Mouse (Mus musculus) neutrophil, adult 5-6 weeks (primary cell): ENCODE measurements around the gene Trim72. TPM values are rescaled to one million over a fixed set of nuclear protein-coding genes. Genes with fewer than 3 reads are reported as not detected.
A peak's percentile ranks its signal among the peaks of the same experiment; 100 is the strongest.
"Not testable (repeated sequence)": the region's sequence is repeated elsewhere in the genome, so short reads cannot be mapped to it uniquely, and the experiment has no call there.

Experiments
- ATAC-seq: fragments of 151-379, 151-347 bp; 2 replicates; pipeline ENCODE4 v1.8.0; 2017; ENCODE audit warnings: mild to moderate bottlenecking, moderate TSS enrichment; ENCODE audit not compliant: insufficient number of reproducible peaks, poor library complexity, low FRiP score, severe bottlenecking; ENCODE audit errors: extremely low read depth
- total RNA-seq: library from RNA; stranded (forward); fragments of 200-1000 nt; gene quantifications from 2 replicates; pipeline ENCODE4 v1.2.3, GENCODE M21; 2017

The Trim72 gene
- total RNA-seq, 1 experiment from 2014 or later: 0.70 TPM

GRCm38 (mm10) chr7:128004487-128005362, 976 bp downstream of the Trim72 start:
- ATAC-seq: no peak

DNA sequence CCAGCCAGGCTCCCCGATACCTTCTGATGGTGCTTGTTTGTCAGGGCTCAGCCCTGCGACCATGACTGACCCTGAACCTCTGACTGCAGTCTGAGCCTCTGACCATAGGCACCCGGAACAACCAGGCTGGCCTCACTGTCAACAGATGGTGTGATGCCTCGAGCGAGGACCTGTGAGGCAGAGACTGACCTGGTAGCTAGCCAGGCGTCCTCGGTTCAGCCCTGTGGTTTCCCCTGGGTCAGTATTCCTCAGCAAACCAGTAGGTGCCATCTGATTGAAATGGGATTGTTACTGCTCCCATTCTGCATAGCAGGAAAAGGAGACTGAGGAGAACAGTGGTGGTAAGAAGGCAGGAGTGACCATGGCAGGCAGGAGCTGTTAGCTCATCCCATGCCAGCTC, 2.4 kb downstream of the Trim72 start:
- ATAC-seq: no peak

DNA sequence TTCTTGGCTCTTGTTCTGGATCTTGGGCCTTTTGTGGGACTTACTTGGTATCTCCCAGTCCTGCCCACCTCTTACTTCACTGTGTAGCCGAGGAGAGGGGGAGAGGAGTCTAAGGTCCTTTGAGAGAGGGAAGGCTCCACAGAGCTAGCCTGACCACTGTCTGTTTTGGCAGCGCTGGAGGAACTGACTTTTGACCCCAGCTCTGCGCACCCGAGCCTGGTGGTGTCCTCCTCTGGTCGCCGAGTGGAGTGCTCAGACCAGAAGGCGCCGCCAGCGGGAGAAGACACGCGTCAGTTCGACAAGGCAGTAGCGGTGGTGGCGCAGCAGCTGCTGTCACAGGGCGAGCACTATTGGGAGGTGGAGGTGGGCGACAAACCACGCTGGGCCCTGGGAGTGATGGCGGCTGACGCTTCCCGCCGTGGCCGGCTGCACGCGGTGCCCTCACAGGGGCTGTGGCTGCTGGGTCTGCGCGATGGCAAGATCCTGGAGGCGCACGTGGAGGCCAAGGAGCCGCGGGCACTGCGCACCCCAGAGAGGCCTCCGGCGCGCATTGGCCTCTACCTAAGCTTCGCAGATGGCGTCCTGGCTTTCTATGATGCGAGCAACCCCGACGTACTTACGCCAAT, 6.1 kb downstream of the Trim72 start:
- no peak for ATAC-seq

- no peak for ATAC-seq
These were observed 8.5 kb downstream of the Trim72 start for GRCm38 (mm10) chr7:128012136-128012780.

- no peak for ATAC-seq
These were observed 9.4 kb downstream of the Trim72 start for GRCm38 (mm10) chr7:128013116-128013515.

- ATAC-seq: not testable (repeated sequence)
These were observed 12.4 kb downstream of the Trim72 start for GRCm38 (mm10) chr7:128016134-128016533.

DNA sequence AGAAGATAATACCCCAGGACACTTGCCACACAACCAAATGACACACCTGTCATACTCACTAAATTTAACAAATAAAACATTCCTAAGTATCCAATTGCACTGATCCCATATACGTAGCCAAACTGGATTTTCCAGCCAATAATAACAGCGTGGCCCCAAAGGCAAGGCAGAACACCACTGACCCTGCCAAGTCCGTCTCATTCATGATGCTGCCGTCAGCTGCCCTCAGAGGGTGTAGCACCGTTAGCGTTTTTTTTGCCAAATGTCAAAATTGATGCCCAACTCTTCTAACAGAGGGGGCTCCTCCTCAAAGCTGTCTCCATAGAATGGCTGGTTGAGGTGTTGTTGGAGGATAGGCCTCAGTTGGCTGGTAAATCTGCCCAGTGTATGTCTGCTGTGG, 12.9 kb downstream of the Trim72 start:
- no peak for ATAC-seq

- ATAC-seq: no peak
These were observed 14.5 kb downstream of the Trim72 start for GRCm38 (mm10) chr7:128018275-128018674.

- ATAC-seq: peak; percentile 16; the same call in 1 of the 2 replicates
These were observed 15.4 kb downstream of the Trim72 start for GRCm38 (mm10) chr7:128019187-128019586.

- 0 out of 2 replicates have a peak, but pooled peaks have one; percentile 33 for ATAC-seq
These were observed 19.2 kb downstream of the Trim72 start for GRCm38 (mm10) chr7:128022974-128023373.

- ATAC-seq: no peak
These were observed 19.8 kb downstream of the Trim72 start for GRCm38 (mm10) chr7:128023565-128023964.

DNA sequence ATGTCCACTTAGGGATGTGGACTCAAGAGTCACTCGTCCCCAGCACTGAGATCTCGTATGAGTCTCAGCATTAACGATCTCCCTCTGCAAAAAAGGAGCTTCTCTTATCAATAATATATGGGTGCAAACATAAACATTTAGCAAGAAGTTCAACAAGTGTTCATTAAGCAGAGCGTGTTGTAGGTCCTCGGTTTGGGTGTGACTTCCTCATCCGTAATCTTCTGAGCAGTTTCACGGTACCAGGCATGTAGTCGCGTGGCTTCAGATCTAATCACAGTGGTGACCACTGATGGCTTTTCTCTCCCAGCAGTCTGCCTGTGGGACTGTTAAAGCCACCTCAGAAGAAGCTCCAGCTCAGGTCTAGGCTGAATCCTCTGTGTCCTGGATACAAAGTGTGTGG, 20.6 kb downstream of the Trim72 start:
- ATAC-seq: no peak

GRCm38 (mm10) chr7:128024932-128025331, 21.2 kb downstream of the Trim72 start:
- no peak for ATAC-seq

DNA sequence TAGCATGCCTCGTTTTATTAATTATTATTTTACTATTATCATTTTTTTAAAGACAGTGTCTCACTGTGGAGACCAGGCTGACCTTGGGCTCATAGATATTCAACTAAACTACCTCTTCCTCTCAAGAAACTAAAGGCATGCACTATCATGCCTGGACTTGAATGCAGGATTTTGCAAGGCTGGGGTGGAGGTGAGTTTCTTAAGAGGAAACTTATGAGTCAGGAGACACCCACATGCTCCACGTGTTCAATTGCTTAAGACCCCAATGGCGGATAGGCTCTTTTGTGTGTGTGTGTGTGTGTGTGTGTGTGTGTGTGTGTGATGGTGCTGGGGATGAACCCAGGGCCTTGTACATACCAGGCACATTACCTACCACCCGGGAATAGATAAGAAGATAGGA, 21.6 kb downstream of the Trim72 start:
- peak; percentile 33; the same call in 1 of the 2 replicates for ATAC-seq

DNA sequence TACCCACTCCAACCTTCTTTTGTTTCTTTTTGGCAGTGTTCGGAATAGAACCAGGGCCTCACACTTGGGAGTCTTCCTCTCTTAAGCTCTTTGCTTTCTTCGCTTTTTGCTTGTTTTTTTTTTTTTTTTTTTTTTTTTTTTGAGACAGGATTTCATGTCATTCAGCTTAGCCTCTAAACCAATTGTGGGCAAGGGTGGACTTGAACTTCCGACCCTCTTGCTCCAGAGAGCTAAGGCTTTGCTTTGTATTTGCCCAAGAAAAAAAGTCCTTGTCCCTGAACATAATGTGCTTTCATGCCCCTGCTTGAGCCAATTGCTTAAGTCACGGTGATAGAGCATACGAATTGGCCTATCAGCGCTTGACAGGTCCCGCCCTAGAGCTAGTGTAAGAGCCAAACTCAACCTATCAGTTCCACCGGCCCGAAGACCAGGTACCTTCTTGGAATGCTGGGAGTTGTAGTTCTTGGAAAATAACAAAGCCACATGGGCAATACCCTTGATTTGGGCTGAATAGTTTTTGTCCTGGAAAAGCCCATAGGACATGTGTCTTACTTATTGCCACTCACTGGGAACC, 27.7 kb downstream of the Trim72 start:
- ATAC-seq: no peak

DNA sequence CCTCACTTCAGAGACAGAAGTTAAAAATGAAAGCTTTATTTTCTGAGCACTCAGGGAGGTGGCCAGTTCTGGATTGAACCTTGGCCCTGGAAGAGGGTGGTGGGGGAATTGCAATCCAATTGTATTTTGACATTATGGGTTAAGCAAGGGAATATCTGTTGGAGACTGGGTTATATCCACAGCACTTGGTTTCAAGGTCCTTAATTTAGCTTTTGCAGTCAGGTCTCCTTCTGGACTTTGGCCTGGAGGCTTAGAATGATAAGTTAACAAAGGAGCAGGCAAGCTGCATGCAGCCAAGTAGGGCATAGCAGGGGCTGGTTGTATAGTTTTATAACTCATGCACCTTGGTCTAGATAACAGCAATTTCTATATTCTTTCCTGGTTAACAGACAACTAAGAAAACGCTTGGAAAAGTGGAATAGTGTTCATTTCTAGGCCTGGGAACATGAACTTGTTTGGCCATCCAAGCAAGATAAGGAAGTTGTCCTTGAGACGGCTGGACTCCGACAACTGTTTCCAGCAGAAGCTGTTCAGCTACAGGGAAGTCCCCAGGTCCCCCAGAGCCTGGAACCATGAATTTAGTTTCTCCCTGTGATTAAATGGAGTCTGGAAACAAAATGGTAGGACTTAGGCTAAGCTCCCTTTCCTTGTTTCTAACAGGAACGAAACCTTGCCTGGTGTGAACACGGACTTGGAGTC, 28.7 kb downstream of the Trim72 start:
- no peak for ATAC-seq

DNA sequence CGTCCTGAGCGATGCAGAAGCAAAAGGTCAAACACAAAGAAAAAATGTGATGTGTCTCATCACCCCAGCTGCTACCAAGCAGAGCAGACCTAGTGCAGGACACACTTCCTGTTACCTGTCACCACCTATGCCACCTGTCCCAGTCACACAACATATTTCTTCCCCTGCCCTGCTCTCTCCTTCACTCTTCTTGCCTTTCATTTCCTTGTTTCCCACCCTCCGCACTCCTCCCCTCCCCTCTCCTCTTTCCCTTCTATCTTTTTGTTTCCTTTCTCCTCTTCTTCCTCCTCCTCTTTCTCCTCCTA, 29.2 kb downstream of the Trim72 start:
- no peak for ATAC-seq

- no peak for ATAC-seq
These were observed 29.9 kb downstream of the Trim72 start for GRCm38 (mm10) chr7:128033616-128034015.
